Comparison of ENCODE assay signal across 10 mouse cellular contexts in genomic region chr3:142935949-142936348, GRCm38 (mm10). TPM values are rescaled to one million over a fixed set of nuclear protein-coding genes. Genes with fewer than 3 reads are reported as not detected.
DNase-seq lines count a peak whose midpoint lies in the region; ATAC-seq and TF ChIP-seq lines count a peak whose summit lies in the region.
"Had no signal": no experiment of that assay in that cellular context is flagged by ENCODE, and none has a peak within 500 bp of the region (broad histone marks: within the 10 kb centered on the region; RNA-seq: fewer than 3 reads in every experiment).

No protein-coding gene starts in this region.

- no peaks in the 10 kb centered on the region for H3K9me3 ChIP-seq in heart, embryonic 11.5 days (replicated peaks; ENCODE audit: control insufficient read depth, low read length)
- H3K9me3 ChIP-seq in heart, embryonic 15.5 days (replicated peaks) = no peaks in the 10 kb centered on the region
- no peaks in the 10 kb centered on the region for H3K9me3 ChIP-seq in lung, embryonic 16.5 days (ENCODE audit: control insufficient read depth, low read length)
- H3K9me3 ChIP-seq in stomach, embryonic 16.5 days (replicated peaks; ENCODE audit: control insufficient read depth, low read length) = no peaks in the 10 kb centered on the region
- no peaks in the 10 kb centered on the region for H3K9me3 ChIP-seq in midbrain, embryonic 15.5 days
- no peaks in the 10 kb centered on the region for H3K9me3 ChIP-seq in midbrain, postnatal 0 days (ENCODE audit: low read length)

- no peak overlapping the region for H3K9ac ChIP-seq in heart, embryonic 11.5 days (ENCODE audit: low read depth, low read length)
- no peak overlapping the region for H3K9ac ChIP-seq in heart, embryonic 15.5 days
- H3K9ac ChIP-seq in lung, embryonic 16.5 days (ENCODE audit: low read length) = no peak overlapping the region
- no peak overlapping the region for H3K9ac ChIP-seq in stomach, embryonic 16.5 days (ENCODE audit: low read length)
- no peak overlapping the region for H3K9ac ChIP-seq in midbrain, embryonic 15.5 days
- H3K9ac ChIP-seq in midbrain, postnatal 0 days (replicated peaks; ENCODE audit: low read length, poor library complexity, severe bottlenecking) = no peak overlapping the region

- TF ChIP-seq CTCF in midbrain, postnatal 0 days (IDR thresholded peaks at IDR 0.05) = no peak

- intact Hi-C loops in heart, postnatal 36 days (cut with DNase I) = no loop called here

- WGBS in heart, embryonic 11.5 days (ENCODE audit: insufficient replicate concordance) = 52% methylated on average over 5 of the region's 5 CpGs
- 48% methylated on average over 5 of the region's 5 CpGs for WGBS in heart, embryonic 15.5 days
- 59% methylated on average over 5 of the region's 5 CpGs for WGBS in lung, embryonic 16.5 days
- 61% methylated on average over 5 of the region's 5 CpGs for WGBS in stomach, embryonic 16.5 days
- WGBS in midbrain, embryonic 15.5 days = 76% methylated on average over 5 of the region's 5 CpGs
- 72% methylated on average over 5 of the region's 5 CpGs for WGBS in midbrain, postnatal 0 days

- no peak for DNase-seq in heart, postnatal 36 days
- DNase-seq in midbrain, postnatal 0 days (ENCODE audit: low spot score) = no peak
- DNase-seq in cerebellum, postnatal 14 days = no peak
- DNase-seq: retina, postnatal 1 day had no signal

- H3K4me1 ChIP-seq in heart, embryonic 11.5 days (ENCODE audit: control insufficient read depth, insufficient read depth, low read length) = no peaks in the 10 kb centered on the region
- no peaks in the 10 kb centered on the region for H3K4me1 ChIP-seq in heart, embryonic 15.5 days (replicated peaks)
- H3K4me1 ChIP-seq in lung, embryonic 16.5 days (replicated peaks; ENCODE audit: control insufficient read depth, insufficient read depth, low read length) = no peaks in the 10 kb centered on the region
- H3K4me1 ChIP-seq in stomach, embryonic 16.5 days (ENCODE audit: control insufficient read depth, insufficient read depth, low read length) = peaks cover 4% of the 10 kb centered on the region; the same call in 1 of the 2 replicates
- no peaks in the 10 kb centered on the region for H3K4me1 ChIP-seq in midbrain, embryonic 15.5 days
- H3K4me1 ChIP-seq in midbrain, postnatal 0 days (ENCODE audit: insufficient read depth, low read length) = no peaks in the 10 kb centered on the region

- no peak overlapping the region for H3K27ac ChIP-seq in heart, embryonic 11.5 days (ENCODE audit: low read depth, low read length)
- no peak overlapping the region for H3K27ac ChIP-seq in heart, embryonic 15.5 days
- H3K27ac ChIP-seq in lung, embryonic 16.5 days (ENCODE audit: low read length) = no peak overlapping the region
- H3K27ac ChIP-seq in stomach, embryonic 16.5 days (ENCODE audit: low read length) = no peak overlapping the region
- H3K27ac ChIP-seq in midbrain, embryonic 15.5 days = no peak overlapping the region
- no peak overlapping the region for H3K27ac ChIP-seq in midbrain, postnatal 0 days (ENCODE audit: low read depth, low read length)

- ATAC-seq in heart, embryonic 11.5 days (replicated peaks; ENCODE audit: insufficient number of reproducible peaks, low FRiP score, low TSS enrichment) = no peak
- ATAC-seq in heart, embryonic 15.5 days (replicated peaks; ENCODE audit: insufficient number of reproducible peaks, insufficient read depth, low FRiP score, low read depth) = peak; percentile 53; the same call in 1 of the 2 replicates
- peak; percentile 62; the same call in 1 of the 2 replicates for ATAC-seq in lung, embryonic 16.5 days (ENCODE audit: low read depth)
- ATAC-seq in stomach, embryonic 16.5 days (ENCODE audit: insufficient read depth, low FRiP score) = no peak
- no peak for ATAC-seq in midbrain, embryonic 15.5 days (replicated peaks)
- no peak for ATAC-seq in midbrain, postnatal 0 days (ENCODE audit: low FRiP score)
- ATAC-seq: forebrain, embryonic 14.5 days had no signal

- no peaks in the 10 kb centered on the region for H3K36me3 ChIP-seq in heart, embryonic 11.5 days (ENCODE audit: control insufficient read depth, insufficient read depth, low read length)
- no peaks in the 10 kb centered on the region for H3K36me3 ChIP-seq in heart, embryonic 15.5 days
- H3K36me3 ChIP-seq in lung, embryonic 16.5 days (ENCODE audit: control insufficient read depth, insufficient read depth, low read length) = no peaks in the 10 kb centered on the region
- no peaks in the 10 kb centered on the region for H3K36me3 ChIP-seq in stomach, embryonic 16.5 days (ENCODE audit: control insufficient read depth, insufficient read depth, low read length)
- H3K36me3 ChIP-seq in midbrain, embryonic 15.5 days (replicated peaks) = no peaks in the 10 kb centered on the region
- H3K36me3 ChIP-seq in midbrain, postnatal 0 days (ENCODE audit: insufficient read depth, low read length) = no peaks in the 10 kb centered on the region

- no peak overlapping the region for H3K4me3 ChIP-seq in heart, embryonic 11.5 days (ENCODE audit: low read depth, low read length)
- H3K4me3 ChIP-seq in heart, embryonic 15.5 days = no peak overlapping the region
- H3K4me3 ChIP-seq in lung, embryonic 16.5 days (ENCODE audit: low read length) = no peak overlapping the region
- no peak overlapping the region for H3K4me3 ChIP-seq in stomach, embryonic 16.5 days (replicated peaks; ENCODE audit: low read length)
- H3K4me3 ChIP-seq in midbrain, embryonic 15.5 days = no peak overlapping the region
- H3K4me3 ChIP-seq in midbrain, postnatal 0 days (ENCODE audit: low read depth, low read length) = no peak overlapping the region

- peak overlapping the region; percentile 11 for H3K4me2 ChIP-seq in heart, embryonic 11.5 days
- peak overlapping the region; percentile 19; the same call in 1 of the 2 replicates for H3K4me2 ChIP-seq in heart, embryonic 15.5 days
- H3K4me2 ChIP-seq in lung, embryonic 16.5 days (ENCODE audit: low read depth, low read length) = no peak overlapping the region
- peak overlapping the region; percentile 27; the same call in 1 of the 2 replicates for H3K4me2 ChIP-seq in stomach, embryonic 16.5 days (ENCODE audit: low read depth, low read length)
- no peak overlapping the region for H3K4me2 ChIP-seq in midbrain, embryonic 15.5 days
- H3K4me2 ChIP-seq in midbrain, postnatal 0 days (ENCODE audit: low read depth, low read length, poor library complexity, severe bottlenecking) = no peak overlapping the region

- no peaks in the 10 kb centered on the region for H3K27me3 ChIP-seq in heart, embryonic 11.5 days (ENCODE audit: control insufficient read depth, insufficient read depth, low read length)
- H3K27me3 ChIP-seq in heart, embryonic 15.5 days = no peaks in the 10 kb centered on the region
- H3K27me3 ChIP-seq in lung, embryonic 16.5 days (ENCODE audit: control insufficient read depth, insufficient read depth, low read depth, low read length) = no peaks in the 10 kb centered on the region
- no peaks in the 10 kb centered on the region for H3K27me3 ChIP-seq in stomach, embryonic 16.5 days (ENCODE audit: control insufficient read depth, insufficient read depth, low read length)
- no peaks in the 10 kb centered on the region for H3K27me3 ChIP-seq in midbrain, embryonic 15.5 days (replicated peaks)
- H3K27me3 ChIP-seq in midbrain, postnatal 0 days (ENCODE audit: insufficient read depth, low read length) = no peaks in the 10 kb centered on the region

RNA-seq across cellular contexts. Expression of gene Pkn2, which starts 54.1 kb away (rescaled TPM):
- polyA plus RNA-seq in heart, embryonic 11.5 days (2014; fragmentation: Nextera tagmentation; extraction: Ambion mirVana) = 39.8 and 41.8 TPM in 2 replicates
- 10 to 100 TPM; 41.9 to 44.5 TPM for total RNA-seq in heart, postnatal 36 days (2021)
- polyA plus RNA-seq in heart, embryonic 15.5 days (2015; fragmentation: Nextera tagmentation; extraction: Ambion mirVana) = 31.9 and 36.2 TPM in 2 replicates
- polyA plus RNA-seq in lung, embryonic 16.5 days (2015; fragmentation: Nextera tagmentation; extraction: Ambion mirVana) = 36.2 and 40.4 TPM in 2 replicates
- 30.7 and 33.8 TPM in 2 replicates for polyA plus RNA-seq in stomach, embryonic 16.5 days (2015; fragmentation: Nextera tagmentation; extraction: Ambion mirVana)
- 21.9 and 23.0 TPM in 2 replicates for polyA plus RNA-seq in midbrain, embryonic 15.5 days (2015; fragmentation: Nextera tagmentation; extraction: Ambion mirVana)
- total RNA-seq in midbrain, postnatal 0 days (2014; rRNA removed) = 20.9 and 27.2 TPM in 2 replicates
- 15.5 and 24.1 TPM in 2 replicates for polyA plus RNA-seq in midbrain, postnatal 0 days (2015; fragmentation: Nextera tagmentation; extraction: Ambion mirVana)

Comparison
In these comparisons a context has a peak if more than half of its experiments do, and no peak if none do; other contexts are left out.
1. ATAC-seq: peak in heart, embryonic 15.5 days (single experiment) and lung, embryonic 16.5 days (single experiment); none in heart, embryonic 11.5 days (single experiment), stomach, embryonic 16.5 days (single experiment), midbrain, embryonic 15.5 days (single experiment) and midbrain, postnatal 0 days (single experiment).
2. H3K4me2 ChIP-seq: peak in heart, embryonic 11.5 days (single experiment), heart, embryonic 15.5 days (single experiment) and stomach, embryonic 16.5 days (single experiment); none in lung, embryonic 16.5 days (single experiment), midbrain, embryonic 15.5 days (single experiment) and midbrain, postnatal 0 days (single experiment).